Mouse (Mus musculus): ENCODE data around the gene Plscr3.

Gene Plscr3

GRCm38 (mm10) chr11:69864138-69864860 lies 18.1 kb downstream of the Plscr3 start:
- DNase-seq (ENCODE audit: low spot score): no peak

DNA sequence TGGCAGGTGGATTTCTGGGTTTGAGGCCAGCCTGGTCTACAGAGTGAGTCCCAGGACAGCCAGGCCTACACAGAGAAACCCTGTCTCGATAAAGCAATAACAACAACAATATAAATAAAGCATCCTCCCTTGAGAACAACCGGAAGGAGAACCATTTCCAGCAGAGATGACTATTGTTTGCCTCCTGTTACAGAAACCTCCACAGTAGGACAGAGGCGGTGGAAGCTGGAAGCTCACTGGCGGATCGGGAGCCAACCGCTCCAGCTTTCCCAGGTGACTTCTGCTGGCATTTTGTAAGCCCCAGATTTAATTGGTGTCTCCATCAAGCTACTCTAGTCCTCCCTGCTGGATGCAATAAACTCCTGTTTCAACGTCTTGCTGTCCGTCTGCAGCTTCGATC lies 19.4 kb downstream of the Plscr3 start:
- DNase-seq (ENCODE audit: low spot score): no peak

DNA sequence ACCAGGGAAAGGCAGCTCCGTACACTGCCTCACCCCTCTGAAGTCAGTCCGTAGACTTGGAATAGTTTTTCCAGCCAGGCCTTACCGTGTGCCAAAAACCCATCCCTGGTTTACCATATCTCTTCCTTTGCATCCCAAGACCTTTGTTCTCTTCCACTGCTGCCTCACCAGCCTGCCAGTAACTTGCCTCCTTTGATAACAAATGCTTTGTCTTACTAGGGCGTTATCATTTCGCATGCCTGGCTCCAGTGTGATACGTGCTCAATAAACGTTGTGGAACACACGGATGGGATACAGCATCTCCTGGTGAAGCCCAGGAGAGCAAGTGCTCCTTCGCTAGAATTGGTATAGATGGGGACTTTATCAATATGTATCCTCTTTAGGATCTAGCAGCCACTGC lies 21.2 kb downstream of the Plscr3 start:
- no peak for DNase-seq (ENCODE audit: low spot score)

DNA sequence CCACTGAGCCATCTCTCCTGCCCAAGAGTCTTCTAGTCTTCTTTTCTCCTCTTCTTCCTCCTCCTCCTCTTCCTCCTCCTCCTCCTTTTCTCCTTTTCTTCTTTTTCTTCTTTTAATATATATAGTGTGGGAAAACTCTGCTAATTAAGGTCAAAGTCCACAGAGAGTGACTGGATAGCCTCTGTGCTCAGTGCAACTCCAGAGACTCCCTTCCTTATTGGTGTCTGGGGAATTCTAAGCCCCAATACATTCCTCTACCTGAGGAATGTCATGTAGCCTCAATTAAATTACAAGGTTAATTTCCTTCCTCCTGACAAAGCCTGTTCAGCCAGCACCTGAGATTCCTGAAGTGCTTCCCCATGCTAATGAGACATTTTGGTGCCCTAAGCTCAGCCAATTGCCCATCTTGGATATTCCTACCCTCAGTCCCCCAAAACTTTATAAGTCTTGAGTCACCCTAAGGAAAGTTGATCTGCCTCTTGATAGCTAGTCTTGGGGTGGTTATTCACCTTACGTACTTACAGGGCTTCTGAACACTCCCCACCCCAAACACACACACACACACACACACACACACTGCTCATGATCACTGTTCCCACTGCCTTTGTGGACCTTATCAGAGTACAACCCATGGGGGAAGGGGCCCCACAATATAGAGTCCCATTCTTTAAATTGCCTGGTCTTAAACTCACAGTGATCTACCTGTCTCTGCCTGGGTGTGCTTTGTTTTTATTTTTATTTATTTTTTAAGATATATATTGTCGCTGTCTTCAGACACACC lies 24.3 kb downstream of the Plscr3 start:
- DNase-seq (ENCODE audit: low spot score): no peak

DNA sequence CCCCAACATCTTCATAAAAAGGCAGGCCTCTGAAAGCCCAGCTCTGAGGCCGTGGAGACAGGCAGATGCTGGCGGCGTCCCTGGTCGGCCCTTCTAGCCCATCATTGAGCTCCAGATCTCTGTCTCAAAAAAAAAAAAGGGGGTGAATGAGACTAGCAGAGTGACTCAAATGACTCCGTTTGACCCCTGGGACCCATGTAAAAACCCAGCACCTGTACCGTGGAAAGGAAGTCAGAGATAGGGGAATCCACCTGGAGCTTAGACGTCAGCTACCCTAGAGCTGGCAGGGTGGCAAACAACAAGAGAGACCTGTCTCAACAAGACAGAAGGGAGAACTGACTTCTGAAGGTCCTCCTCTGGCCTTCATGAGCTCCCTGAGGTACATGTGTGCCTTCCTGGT lies 25.6 kb downstream of the Plscr3 start:
- no peak for DNase-seq (ENCODE audit: low spot score)

DNA sequence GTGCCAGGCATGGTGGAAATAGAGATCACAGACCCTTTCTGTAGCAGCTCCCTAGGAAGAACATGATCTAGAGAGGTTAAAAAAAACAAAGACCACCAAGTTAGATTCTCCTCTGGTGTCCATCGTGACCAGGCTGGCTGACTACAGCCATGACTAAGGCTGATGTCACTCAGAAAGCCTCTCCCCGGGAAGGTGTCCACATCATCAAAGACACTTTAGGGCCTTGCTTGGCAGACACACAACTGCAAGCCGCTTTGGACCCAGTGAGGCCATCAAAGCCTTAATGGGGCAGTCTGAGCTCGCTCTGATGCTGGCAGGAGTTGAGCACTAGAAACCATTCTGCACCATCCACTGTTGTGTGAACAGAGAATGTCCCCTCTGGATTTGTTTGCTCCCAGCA lies 26.3 kb downstream of the Plscr3 start:
- DNase-seq (ENCODE audit: low spot score): no peak

- peak; percentile 87 for DNase-seq (ENCODE audit: low spot score)
These were observed 30.0 kb downstream of the Plscr3 start for GRCm38 (mm10) chr11:69876186-69876585.

GRCm38 (mm10) chr11:69876867-69877266 lies 30.7 kb downstream of the Plscr3 start:
- DNase-seq (ENCODE audit: low spot score): peak; percentile 92

DNA sequence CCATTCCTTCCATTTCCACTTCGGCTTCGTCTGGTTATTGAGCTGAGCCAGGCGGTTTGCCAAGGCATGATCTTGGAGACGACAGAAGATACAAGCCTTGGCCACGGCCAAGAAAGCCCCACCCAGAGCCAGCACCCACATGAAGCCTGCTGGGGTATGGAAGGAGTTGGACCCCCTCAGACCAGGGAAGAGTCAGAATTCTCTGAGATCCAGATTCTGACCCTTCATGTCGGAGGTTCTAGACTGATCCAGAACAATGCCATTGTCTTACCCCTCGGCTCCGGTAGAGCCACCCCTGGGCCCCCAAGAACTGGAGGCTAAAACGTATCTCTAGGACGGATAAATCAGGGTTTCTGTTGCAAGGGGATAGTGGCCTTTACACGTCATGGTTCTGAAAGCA lies 31.7 kb downstream of the Plscr3 start, which contains the start of gene Tmem95:
Gene Tmem95 (minus strand): TSS at position 141 of the 400 bp plus-strand sequence.
- no peak for DNase-seq (ENCODE audit: low spot score)

- no peak for DNase-seq (ENCODE audit: low spot score)
These were observed 32.2 kb downstream of the Plscr3 start for GRCm38 (mm10) chr11:69878399-69878798.

DNA sequence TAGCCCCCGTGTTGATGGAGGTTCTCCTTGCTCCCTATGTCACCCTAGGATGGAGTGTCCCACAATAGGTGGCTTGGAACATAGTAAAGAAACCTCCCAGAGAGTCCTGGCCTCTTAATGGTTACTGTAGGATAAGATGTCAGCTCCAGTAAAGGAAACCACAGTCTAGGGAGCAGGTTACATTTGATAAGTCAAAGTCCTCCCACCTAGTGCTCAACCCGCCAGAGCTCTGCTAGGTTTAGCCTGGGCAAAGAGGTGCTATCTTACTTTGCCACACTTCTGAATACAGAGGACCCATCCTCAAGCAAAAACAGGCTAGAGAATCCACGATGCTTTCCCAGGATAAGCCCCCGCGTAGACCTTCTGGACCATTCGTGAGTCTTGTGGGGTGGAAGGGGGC lies 32.8 kb downstream of the Plscr3 start:
- DNase-seq (ENCODE audit: low spot score): no peak

GRCm38 (mm10) chr11:69879711-69880110 lies 33.5 kb downstream of the Plscr3 start:
- no peak for DNase-seq (ENCODE audit: low spot score)

GRCm38 (mm10) chr11:69880506-69880852 lies 34.3 kb downstream of the Plscr3 start:
- peak; percentile 83 for DNase-seq (ENCODE audit: low spot score)

DNA sequence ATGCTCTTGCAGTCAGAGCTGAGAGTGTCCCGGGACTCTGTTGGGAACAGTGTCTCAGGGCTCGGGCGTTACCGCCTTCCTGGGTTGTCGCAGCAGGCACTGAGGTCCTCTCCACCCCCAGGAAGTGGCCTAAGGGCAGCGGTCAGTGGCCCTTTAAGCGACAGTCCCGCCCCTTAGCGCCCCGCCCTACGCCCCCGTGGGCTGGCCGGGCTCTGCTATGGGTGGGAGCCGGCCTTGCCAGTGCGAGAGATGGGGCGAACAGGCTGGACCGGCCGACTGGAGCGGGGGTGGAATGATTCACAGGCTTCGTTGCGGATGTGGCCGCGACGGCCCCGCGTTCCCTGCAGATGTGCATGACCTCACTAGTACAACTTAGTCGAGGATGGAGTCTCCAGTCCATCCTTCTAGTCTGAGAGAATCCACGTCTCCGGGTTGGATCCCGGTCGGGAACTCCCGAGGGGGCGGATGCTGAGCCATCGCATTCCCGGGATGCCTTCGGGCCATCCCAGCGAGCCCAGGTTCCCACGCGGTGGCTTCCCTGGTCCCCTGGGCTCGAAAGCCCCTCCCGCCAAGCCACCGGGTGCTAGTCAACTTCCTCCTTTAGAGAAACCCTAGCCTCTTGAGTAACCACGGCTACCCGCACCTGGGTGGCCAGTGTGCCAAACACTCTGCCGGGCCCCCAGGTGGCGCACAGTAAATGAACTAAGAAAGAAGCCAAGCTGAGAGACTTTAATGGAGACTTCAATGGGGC lies 34.9 kb downstream of the Plscr3 start, which contains the start of gene Kctd11:
Gene Kctd11 (minus strand): TSS at position 554 of the 751 bp plus-strand sequence.
- peak; percentile 96 for DNase-seq (ENCODE audit: low spot score)

GRCm38 (mm10) chr11:69881787-69882670 lies 35.9 kb downstream of the Plscr3 start:
- DNase-seq (ENCODE audit: low spot score): no peak

GRCm38 (mm10) chr11:69883066-69883465 lies 36.9 kb downstream of the Plscr3 start:
- no peak for DNase-seq (ENCODE audit: low spot score)

DNA sequence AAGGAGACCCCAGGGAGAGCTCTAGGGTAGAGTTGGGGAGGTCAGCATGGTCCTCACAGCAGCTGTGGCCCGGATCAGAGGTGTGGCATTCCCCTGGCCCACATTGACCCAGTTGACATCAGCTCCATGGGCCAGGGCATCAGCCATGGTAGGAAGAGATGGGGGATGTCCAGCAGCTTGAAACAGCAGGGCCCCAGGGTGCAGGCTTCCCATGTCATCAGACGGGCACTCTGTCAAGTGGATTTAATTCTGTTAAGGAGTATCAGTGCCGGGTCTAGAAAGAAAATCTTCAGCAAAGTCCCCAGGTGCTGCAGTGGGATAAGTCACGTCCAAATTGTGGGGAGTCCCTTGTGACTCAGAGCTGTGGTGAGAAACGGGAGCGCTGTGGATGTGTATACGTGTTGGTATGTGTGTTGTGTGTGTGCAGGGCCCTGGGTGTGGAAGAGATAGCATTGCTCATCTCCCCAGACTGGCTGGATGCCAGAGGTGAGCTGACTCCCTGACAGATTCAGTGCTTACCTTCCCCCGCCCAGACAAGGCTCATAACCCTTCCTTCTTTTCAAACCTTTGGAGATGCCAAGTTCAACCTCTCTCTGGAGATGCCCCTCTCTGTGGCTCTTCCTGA lies 37.5 kb downstream of the Plscr3 start:
- DNase-seq (ENCODE audit: low spot score): no peak

GRCm38 (mm10) chr11:69884240-69884639 lies 38.1 kb downstream of the Plscr3 start:
- DNase-seq (ENCODE audit: low spot score): no peak

GRCm38 (mm10) chr11:69884663-69885062 lies 38.5 kb downstream of the Plscr3 start:
- DNase-seq (ENCODE audit: low spot score): no peak

- peak; percentile 53 for DNase-seq (ENCODE audit: low spot score)
These were observed 40.9 kb downstream of the Plscr3 start for GRCm38 (mm10) chr11:69886907-69887635.
